Mouse (Mus musculus): ENCODE results near the gene Ctbs.
A peak's percentile ranks its signal among the peaks of the same experiment; 100 is the strongest.

Gene Ctbs

DNA sequence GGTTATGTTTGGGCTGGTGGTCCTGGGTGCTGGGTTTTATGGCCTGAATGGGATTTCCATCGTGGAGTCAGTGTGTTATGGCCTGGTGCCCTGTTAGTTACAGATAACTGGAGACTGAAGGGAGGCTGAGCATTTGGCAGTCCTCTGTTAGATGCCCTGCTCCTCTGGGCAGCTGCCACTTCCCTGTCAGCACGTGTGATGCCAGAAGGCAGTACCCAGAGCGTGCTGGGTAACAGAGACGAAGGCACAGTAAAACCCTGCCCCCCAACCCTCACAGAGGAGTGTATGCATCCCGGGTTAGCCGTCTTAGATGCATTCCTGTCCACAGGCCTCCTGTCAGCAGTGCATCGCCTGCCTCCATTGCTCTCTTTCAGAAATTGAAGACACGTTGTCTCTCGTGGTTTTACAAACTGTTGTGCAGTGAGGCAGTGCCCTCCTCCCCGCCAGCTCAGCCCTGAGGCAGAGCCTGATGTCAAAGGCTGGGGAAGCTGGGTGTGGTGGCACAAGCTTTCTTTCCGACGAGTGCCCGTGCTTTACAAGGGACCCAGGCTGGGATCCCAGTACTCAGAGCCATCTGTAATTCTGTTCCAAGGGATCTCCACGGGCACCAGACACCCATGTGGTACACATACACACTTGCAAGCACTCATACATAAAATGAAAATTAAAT lies 15.8 kb upstream of the Ctbs start:
- no peak for DNase-seq

DNA sequence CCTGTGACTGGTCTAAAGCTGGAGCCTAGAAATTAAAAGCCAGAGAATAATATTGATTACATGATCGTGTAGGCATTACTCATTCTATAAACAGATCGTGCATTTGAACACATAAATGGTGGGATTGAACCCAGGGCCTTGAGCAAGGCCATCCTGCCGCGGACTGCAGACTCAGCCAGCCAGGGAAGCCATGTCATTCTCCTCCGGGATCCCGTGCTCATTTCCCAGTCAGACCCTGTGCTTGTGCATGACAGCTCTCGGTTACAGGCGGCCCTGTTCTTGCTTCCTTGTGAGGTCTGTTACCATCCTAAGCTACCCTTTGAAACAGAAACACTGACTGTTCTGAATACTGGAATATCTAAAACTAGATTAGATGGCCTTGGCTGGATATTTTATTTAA lies 14.9 kb upstream of the Ctbs start:
- DNase-seq: no peak

DNA sequence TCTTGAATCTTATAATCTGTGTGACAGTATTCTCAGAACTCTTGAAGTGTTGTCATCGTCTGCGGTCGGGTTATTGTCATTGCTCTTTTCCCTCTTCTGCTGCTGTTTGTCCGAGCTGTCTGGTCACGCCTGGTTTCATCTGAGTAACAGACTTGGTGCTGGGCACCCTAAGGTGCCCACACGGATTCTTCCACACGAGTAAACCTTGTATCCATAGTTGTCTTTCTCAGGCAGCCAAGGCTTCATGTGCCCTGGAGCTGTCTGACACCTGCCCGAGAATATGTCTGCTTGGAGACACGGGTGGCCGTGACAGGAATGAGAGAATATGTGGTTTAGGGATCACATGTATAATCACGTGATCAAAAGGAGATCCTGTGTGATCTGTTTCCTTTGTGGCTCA lies 14.1 kb upstream of the Ctbs start:
- DNase-seq: no peak

DNA sequence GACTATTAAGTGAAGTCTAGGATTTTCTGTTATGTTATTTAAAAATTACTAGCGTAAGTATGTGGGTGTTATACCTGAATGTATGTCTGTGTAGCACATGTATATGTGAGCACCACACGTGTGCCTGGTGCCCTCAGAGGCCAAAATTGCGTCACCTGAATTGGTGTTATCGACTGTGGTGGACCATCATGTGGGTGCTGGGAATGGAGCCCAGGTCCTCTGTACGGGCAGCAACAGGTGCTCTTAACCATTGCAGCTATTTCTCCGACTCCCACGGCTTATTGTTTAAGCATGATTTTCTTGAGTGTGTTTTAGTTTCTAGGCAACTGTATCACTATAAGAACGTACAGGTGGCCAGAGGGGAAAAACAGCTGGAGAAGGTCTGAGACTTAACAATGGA lies 13.5 kb upstream of the Ctbs start:
- no peak for DNase-seq

DNA sequence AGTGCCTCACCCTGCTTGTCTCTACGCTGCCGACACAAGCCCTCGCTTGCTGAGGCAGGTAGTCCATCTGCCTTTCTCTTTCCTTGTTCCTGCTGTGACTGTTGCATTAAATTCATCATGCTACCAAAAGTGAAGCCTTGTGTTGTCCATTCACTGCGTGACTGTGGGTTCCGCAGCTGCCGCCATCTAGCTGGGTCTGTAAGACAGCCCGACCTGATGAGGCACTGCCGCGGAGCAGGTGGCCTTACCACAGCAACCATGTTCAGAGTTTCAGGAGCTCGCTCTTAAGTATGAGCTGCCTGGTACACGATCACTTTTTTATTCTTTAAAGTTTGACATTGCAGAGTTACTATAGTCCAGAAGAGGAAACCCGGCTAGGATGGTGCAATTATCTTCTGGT lies 9.6 kb upstream of the Ctbs start:
- no peak for DNase-seq

DNA sequence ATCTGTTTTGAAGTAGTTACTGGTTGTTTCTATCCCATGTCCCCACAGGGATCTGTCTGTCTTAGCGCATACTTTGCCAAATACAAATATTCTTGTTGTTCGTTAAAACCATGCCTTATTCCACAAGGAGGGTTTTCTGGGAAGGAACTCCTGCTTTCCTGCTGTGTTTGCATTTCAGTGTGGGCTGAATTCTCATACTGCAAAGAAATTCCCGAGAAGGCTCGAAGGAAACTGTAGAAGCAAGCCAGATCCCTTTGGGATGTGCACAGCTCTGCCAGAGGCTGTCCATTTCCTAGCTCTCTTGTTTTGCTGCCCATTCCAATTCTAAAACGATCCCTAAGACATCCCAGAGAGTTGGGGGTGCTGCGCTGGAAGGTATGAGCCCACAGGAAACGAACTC lies 9.2 kb upstream of the Ctbs start:
- no peak for DNase-seq

DNA sequence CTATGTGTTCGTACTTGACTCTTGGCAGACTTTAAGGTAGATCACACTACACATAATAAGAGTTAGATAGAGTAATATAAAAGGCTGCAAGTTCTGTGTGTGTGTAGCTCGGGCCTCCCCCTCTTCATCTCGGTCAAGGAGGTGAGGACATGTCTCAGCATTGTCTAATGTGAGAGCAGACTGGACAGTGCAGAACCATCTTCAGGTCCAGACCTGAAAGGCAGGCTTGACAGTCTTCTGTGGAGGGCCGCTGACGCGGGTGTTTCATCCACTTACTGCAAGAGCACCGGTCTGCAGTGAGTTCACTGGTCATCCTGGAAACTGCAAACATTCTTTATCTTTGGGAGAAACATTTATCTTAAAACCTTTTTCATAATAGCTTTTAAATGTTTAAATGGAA lies 7.1 kb upstream of the Ctbs start:
- no peak for DNase-seq

DNA sequence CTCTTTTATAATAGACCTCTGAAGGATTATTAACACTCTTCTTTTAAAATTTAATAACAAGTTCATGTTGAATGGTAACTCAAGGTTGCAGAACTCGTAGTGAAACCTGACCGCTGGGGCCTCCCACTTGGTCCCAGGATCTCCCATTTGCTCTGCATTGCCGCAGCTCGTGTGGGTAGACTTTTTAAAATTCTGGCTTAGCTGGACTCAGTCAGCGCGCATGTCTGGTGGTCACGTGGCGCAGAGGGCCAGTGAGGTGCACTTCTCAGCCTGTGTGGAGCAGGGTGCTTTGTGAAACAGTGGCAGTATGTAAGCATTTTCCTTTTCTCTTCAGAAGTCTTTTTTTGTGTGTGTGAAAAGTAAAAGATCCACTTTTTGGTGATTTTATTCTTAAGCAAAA lies 6.7 kb upstream of the Ctbs start:
- no peak for DNase-seq

DNA sequence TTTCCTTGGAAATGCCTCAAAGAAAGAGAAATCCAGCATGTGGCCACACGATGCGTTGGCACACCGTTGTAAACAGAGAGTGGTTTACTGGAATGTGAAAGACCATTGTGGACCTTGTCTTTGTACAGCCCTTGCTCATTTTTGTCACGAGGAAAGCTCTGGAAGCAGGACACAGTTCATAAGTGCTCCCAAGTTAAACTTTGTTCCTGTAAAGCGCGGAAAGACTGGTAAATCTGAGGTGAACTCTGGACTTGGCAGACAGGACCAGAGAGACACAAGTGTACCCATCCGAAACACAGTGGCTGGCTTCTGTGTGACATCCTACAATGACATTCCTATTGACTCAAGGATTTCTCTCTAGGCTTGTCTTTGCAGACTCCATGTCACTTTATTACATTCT lies 6.2 kb upstream of the Ctbs start:
- DNase-seq: no peak

DNA sequence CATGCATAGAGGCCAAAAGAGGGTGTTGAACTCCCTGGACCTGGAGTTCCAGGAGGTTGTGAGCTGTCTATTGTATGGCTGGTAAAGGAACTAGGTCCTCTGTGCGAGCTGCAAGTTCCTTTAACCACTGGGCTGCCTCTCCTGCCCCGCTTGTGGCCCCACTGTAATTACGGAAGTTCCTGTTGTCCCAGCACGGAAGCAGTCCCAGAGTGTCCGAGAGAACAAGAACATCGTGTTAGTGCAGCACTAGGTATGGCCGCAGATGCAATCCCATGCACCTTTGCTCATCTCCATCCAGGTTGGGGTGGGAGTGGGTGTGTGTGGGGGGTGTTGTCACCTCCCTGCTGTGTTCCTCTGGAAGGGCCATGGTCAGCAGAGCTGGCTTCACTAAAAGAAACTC lies 4.7 kb upstream of the Ctbs start:
- DNase-seq: no peak

DNA sequence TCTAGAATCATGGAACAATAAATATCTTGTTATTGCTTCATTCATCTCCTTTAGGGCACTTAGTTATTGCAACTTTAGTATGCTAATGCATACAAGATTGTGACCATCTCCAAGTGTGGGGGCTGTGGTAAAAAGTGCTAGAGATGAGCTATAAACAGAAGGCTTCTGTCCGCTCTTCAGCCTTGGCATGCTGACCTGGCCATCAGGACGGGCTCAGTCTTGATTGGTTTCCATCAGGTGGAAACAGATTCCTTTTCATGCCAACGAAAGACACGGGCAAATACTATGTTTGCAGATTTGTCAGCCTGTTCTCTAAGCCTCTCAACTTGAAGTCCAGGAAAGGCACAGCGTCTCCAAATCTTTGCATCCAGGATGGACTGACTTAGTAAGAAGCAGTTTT lies 2.4 kb upstream of the Ctbs start:
- DNase-seq: no peak

DNA sequence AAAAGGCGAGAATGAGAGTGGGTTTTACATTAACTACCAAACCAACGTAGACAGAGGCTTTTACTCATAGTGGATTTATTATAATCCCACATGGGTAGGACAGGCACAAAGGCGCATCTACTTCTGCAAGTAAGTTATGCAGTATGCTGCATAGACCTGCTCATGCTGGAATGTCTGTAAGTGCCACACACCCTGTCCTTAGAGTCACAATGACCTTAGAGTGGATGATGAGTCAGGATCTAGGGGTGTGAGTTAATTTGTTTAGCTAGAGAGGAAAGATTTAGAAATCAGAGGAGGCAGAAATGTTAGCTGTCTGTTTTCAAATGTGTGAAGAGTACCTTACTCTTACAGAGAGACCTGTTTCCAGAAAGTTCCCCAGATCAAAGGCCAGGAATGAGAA lies 2.0 kb upstream of the Ctbs start:
- DNase-seq: no peak

DNA sequence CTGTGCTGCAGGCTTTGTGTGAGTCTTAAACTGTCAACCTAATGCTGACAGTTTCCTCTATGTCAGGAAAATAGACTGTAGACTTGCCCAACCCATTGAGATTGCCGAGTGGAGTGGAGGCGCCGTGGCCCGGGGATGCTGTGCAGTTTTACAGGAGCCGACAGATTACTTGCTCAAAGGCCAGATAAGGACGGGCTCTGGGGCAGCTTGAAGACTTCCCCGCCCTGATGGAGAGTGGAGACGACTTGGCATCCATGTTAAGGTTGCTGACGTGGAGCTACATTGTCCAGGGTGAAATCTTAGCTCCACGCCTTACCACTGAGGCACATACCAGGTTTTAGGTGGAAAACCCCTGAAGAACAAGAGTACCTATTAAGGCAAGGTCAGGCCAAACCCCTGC lies 1.2 kb upstream of the Ctbs start:
- DNase-seq: no peak

DNA sequence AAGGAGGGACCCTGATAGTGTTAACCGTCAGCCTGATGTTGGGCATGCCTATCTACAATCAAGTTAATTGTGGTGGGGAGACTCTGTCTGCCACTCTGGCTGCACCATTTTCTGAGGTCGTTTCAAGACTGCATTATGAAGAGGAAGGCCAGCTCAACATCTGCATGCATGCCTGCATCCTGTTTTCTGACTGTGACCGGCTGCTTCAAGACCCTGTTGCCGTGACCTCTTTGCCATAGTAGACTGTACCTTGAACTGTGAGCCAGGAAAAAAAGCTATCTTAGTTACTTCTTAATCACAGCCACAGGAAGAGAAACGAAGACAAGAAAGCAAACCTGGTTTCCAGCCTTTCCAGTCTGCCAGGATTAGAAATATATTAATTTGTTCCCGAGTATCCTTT lies 626 bp upstream of the Ctbs start:
- DNase-seq: no peak

DNA sequence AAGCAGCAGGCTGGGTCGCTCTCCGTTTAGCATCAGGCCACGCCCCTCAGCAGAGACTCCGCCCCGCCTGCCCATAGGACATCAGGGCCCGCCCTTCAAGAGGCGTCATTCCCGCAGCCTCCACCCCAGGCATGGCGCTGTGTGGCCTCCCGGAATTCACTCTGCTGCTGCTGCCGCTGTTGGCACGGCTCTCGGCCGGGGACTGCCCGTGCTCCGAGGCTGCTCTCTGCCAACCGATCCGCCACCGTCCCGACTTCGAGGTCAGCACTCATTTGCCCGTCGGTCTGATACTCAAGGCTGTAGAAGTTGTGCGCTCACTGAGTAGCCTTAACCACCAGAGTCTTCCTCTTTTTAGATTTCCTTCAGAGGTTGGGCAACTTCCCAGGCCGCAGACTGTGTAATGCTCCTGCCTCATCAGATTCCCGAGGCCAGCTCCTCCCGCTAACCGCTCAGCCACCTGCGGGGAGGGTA lies 811 bp downstream of the Ctbs start:
- peak; percentile 88 for DNase-seq

DNA sequence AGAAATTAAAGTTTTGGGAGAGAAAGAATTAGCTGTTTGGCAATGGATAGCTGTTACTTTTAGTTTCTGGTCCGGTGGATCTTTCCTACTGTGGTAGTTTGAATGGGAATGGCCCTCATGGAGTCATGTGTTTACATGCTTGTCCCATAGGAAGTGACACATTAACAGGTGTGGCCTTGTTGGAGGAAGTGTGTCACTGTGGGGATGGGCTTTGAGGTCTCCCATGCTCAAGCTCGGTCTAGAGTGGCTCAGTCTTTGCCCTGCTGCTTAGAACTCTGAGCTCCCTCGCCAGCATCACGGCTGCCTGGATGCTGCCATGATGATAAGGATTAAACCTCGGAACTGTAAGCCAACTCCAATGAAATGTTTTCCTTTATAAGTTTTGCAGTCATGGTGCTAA lies 1.8 kb downstream of the Ctbs start:
- no peak for DNase-seq

DNA sequence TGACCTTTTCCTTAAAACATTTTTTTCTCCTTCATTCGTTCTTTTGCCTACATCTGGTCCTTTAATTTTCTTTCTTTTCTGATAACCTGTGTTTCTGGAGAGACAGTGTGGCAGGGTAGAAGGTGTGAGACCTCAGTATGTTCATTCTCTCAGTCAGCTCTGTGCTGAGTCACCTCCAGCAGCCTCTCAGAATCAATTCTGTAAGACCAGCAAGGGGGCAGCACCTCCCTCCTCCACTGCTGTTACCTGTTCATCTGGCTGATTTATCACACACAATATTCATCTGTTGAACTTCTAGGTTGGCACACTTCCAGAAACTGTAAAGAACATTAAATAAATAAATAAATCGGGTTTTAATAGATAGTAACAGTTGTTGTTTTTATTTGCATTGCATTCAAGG lies 13.3 kb downstream of the Ctbs start:
- DNase-seq: no peak

DNA sequence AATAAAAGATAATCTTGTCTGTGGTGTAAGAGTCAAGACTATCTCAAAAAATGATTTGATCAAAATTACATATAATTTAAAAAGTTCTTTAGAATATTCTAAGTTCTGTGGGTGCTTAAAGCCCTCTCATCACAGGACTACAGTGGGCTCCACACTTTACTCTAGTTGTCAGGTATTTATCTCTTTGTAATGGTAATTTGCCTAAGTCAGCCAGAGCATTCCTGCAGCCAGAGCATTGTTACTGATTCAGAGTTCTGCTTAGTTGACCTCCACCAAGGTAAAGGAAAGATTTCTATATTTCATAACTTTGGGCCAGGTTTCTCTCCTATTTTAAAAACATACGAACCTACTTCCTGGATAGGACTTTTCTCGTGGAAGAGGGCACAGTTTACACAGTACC lies 19.6 kb downstream of the Ctbs start:
- DNase-seq: no peak

DNA sequence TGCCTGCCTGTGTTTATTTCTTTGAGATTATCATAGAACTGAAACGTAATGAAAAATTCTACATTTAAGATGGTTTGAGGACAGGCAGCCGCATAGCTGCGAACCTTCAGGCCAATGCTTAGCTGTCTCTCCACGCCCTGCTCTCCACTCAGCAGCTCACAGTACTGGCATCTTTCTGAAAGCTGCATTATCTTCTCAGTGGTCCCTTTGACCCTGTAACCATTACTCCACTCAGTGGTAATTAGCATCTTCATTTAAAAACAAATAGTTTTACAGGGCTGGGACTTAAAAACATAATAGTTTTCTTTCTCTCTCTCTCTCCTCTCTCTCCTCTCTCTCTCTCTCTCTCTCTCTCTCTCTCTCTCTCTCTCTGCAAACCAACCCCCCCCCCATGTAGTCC lies 23.1 kb downstream of the Ctbs start:
- DNase-seq: no peak

DNA sequence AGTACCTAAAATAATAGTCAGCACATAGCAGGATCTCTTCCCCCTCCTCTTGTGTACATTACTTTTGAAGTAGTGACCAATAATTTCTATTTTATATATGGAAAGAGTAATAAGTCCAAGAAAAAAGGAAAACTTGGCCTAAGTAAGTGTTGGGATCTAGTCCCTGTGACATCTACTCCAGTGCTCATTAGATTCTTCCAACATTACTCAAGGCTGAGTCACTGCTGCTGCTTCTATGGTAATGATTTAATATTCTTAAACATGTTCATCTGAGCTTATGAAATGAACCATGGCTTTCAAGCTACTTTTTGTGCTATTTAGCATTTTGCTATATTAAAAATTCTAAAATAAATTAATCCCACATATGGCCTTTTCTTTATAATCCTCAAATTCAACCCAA lies 24.1 kb downstream of the Ctbs start:
- no peak for DNase-seq

DNA sequence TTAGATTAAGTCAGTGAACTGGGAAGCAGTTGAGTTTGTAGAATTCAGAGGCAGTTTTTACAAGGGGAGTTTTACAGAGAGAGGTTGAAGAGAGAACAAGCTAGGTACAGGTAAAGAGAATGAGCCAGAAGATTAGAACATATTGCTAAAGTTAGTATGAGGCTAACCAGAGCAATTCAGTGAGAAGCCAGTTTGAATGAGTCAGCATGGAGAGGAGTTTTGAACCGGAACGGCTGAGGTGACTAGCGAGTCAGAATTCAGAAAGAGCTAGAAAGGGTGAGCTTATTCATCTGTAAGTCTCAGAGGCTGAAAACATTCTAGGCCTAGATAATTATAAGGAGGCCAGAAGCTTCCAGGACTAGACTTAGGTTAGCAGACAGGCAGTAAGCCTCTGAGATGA lies 24.8 kb downstream of the Ctbs start:
- DNase-seq: no peak

DNA sequence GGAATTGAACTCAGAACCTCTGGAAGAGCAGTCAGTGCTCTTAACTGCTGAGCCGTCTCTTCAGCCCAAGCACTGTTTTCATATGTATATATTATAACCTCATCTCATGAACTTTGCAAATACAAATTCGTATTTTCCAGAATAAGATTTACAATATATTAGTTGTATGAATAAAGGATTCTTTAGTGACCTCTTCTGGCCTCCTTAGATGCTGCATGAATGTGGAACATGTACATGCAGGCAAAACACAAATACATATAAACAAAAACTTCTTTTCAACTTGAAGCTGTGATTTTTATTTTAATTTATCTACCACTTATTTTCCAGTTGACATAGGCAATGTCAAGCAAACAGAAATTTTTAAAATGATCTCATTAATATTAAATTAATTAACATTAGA lies 32.4 kb downstream of the Ctbs start:
- peak; percentile 11 for DNase-seq

DNA sequence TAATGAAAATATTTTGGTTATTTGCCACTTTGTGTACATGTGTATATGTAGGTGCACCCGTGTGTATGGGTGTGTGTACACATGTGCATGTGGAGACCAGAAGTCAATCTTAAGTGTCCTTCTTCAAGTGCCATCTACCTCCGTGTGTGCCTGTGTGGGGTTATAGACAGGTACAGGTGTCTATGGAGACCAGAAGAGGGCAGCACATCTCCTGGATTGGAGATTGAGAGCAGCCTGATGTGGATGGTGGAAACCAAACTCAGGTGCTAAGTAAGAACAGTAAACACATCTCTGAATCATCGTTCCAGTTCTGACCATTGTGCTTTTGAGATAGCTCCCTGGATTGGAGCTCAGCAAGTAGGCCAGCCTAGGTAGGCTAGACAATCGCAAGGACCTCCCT lies 36.9 kb downstream of the Ctbs start:
- no peak for DNase-seq

DNA sequence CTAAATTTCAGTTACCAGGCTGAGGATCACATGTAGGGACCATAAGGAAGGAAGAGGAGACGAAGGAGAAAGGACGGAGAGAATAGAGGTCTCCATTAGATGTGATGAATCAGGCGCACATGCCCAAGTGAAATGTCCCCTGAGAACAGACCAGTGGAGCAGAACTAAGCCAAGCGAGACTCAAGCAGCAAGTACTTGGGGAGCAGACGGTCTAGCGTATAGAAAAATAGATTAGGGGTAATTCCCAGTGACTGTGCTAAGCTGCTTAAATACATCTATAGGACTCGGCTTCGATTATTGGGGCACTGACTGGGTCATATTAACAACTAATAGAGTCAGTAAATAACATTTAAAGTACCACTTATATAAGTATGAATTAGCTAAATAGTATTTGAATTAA lies 45.3 kb downstream of the Ctbs start:
- no peak for DNase-seq

DNA sequence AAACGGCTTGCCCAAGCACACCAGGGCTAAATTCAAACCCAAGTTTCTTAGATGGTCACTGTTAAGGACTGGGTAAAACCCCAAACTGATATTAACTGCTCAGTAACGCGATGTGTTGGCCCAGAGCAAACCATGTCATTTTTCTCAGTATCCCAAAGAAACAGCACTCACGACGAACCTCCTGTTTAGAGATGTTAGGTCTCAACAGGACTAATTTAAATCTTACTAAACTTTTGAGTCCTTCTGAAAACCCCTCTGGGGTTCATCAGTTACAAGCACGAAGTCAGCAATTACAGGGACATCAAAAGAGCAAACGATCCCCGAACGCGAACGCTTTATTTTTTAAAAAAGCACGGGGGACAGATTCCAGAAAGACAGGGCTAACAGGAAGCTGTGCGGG lies 49.4 kb downstream of the Ctbs start:
- DNase-seq: no peak

Measured in cerebellum, adult 9-10 months (tissue).